Mouse (Mus musculus): ENCODE measurements around the gene Fa2h.
A peak's percentile ranks its signal among the peaks of the same experiment; 100 is the strongest.
"Not testable (repeated sequence)": the region's sequence is repeated elsewhere in the genome, so short reads cannot be mapped to it uniquely, and the experiment has no call there.

The Fa2h gene

DNA sequence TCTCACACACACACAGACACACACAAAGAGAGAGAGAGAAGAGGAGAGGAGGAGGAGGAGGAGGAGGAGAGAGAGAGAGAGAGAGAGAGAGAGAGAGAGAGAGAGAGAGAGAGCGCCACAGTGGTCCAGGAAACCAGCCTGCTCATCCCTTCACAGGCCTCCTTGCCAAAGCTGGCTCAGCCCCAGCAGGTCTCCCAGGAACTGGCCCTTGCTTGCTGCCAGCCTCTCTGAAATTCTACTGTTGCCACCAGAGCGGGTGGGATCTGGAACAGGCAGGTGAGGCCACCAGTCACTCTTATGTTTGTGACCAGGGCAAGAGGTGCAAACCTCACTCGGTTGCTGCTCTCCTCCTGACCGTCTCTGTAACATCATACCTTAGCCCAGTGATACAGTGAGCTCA lies 36.2 kb downstream of the Fa2h start:
- DNase-seq, result no peak

DNA sequence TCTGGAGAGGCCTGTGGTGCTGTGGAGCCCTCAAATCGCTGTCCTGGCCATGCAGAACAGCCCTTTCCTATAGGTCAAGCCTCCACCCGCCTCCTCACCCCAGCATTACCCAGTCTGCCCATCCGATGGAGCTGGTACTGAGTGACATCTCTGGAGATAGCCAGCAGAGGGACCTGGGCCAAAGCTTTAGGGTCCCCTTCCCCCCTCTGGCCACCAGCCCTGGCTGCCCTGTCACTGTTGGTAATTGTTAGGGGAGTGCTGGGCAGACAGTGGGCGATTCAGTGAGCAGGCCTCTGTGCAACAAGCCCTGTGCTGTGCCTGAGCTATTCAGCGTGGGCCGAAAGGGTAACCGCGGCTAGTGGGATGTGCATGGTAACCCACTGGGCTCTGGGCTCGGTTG lies 40.1 kb downstream of the Fa2h start:
- DNase-seq, result no peak

DNA sequence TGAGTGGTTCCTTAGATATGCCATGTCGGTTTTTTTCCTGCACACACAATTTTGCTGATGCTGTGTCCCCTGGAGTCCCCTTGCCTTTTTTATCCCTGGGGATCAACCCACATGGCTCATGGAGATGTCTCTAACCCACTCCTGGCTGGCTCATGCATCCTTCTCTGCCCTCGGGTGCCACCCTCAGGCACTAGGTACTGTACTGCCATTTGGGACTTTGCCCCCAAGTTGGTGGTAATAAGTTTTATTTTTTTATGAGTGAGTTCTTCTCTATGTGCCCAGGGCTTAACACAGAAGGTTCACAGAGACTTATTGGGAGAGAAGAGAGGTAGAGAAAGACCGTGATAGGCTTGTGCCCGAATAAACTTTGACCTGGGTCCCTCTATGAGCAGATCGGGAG lies 41.3 kb downstream of the Fa2h start:
- no peak for DNase-seq

DNA sequence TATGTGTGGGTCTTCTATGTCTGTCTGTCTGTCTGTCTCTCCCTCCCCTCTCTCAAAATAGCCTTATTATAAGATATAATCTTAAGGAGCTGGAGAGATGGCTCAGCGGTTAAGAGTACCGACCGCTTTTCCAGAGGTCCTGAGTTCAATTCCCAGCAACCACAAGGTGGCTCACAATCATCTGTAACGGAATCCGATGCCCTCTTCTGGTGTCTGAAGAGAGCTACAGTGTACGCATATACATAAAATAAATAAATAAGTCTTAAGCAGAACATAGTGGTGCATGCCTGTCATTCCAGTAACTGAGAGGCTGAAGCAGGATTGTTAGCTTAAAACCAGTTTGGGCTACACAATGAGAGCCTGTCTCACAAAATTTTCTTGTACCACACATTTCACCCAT lies 43.0 kb downstream of the Fa2h start:
- DNase-seq, result no peak

DNA sequence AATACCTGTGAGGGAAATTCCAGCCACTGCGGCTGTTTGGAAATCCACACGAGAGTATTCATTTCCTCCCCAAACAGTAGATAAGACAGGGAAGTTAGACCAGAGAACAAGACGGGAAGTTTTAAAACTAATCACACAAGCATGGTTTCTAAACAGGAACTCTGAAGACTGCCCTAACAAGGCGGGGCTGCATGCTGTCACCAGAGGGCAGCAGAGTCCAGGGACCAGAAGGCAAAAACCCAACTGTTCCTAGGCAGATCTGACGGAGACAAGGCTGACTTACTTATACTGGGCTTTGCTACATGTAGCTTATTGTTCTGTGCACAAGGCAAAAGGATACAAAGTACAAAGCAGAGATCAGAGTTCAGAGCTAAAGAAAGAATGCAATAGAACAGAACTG lies 50.4 kb downstream of the Fa2h start:
- peak; percentile 92 for DNase-seq

DNA sequence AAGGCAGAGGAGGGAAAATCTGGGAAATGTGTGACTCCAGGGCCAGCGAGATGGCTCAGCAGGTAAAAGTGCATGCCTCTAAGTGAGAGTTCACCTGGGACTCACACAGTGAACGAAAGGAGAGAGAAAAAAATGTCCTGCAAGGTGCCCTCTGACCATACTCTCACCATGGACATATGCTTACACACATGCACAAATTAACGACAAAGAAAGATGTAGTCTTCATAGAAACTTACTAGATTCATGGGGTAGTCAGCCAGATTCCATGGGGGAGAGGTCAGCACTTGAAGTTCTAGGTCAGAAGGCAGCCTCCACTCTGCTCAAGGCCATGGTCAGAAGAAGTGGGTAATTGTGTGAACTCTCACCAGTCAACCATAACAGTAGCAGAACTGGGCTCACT lies 53.4 kb downstream of the Fa2h start:
- no peak for DNase-seq

DNA sequence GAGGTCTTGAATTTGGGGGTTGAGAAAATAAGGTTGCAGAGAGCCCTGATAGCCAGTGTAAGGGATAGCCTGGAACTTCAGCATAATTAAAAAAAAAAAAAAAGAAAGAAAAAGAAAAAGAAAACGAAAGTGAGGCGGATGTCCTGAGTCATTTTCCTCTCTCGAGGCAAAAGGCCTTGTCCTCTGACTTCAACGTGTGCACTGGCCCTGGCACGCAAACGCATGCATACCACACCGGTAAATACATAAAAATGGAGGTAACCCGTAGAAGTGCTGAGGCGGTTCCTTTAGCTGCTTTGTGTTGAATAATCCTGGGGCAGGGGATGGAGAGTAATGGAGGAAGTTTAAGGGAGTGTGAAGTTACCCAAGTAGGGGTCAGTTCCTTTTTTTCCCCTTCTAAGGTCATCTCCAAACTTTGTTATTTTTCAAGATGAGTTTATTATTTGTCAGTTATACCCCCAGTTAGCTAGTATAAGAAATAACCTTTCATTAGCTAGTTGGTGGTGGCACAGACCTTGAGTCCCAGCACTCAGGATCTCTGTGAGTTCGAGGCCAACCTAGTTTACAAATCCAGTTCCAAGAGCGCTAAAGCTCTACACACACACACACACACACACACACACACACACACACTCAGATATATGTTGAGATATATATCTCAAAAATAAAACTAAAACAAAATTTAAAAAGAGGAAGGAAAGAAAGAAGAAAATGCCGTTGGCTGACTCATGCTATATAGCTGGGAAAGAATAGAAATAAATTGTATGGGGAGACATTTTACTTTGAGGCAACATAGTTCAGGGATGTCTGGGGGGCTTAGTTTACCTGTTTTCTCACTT lies 55.0 kb downstream of the Fa2h start:
- DNase-seq, result peak; percentile 23

DNA sequence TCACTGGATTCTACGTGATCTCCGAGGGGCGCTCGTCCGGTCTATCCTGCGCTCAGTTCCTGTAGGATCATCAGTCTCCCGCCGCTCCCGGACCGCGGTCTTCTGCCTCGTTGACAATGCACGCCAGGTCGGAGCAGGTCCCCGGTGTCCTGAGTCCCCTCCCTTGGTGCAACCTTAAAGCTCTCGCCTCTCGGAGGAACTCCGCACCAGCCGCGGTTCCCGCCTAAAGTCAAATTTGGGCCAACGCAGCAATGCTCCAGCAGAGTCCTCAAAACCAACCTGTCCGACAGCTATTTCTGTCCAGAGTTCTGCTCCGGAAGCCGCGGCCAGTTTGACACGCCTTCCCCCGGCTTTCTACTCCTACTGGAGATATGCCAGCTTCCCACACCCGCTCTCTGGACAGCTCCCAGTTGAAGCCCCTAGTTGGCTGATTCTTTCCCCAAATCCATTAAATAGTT lies 55.7 kb downstream of the Fa2h start, which contains the start of gene Mlkl:
TSS of gene Mlkl (minus strand) at position 288 of the 458 bp plus-strand sequence.
- peak; percentile 73 for DNase-seq

DNA sequence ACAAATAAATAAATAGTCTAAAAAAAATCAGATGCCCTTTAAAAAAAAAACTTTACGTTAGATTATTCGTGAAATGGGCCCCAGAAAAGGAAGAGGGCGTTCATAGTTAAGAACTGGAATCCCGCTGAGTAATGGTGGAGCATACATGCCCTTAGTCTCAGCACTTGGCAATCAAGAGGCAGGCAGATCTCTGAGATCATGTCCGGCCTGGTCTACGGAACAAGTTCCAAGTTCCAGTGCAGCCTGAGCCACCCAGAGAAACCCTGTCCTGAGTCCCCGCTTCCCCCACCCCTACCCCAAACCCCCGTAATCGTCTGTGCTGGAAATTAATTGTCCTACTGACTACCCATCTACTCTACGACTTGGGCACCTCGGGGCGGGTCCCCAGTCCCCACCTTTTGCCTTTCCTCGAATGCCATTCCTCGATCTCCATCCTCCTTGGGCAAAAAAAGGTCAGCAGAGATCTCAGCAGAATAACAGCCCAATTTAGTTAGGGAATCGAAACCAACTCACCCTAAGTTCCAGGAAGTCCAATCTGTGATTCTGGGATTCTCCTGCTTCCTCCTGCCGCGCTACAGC lies 56.2 kb downstream of the Fa2h start:
- peak; percentile 51 for DNase-seq

DNA sequence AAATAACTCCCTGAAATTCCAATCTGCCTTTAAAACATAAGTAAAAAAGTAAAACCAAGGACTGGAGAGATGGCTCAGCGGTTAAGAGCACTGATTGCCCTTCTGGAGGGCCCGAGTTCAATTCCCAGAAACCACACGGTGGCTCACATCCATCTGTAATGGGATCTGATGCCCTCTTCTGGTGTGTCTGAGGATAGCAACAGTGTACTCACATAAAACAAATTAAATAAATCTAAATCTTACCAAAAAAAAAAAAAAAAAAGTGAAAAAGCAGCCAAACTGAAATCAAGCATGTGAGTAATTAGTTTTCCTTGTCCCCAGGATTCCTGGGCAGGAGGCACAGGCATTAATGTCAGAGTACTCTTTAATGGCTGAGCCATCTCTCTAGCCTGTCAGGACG lies 56.9 kb downstream of the Fa2h start:
- no peak for DNase-seq

DNA sequence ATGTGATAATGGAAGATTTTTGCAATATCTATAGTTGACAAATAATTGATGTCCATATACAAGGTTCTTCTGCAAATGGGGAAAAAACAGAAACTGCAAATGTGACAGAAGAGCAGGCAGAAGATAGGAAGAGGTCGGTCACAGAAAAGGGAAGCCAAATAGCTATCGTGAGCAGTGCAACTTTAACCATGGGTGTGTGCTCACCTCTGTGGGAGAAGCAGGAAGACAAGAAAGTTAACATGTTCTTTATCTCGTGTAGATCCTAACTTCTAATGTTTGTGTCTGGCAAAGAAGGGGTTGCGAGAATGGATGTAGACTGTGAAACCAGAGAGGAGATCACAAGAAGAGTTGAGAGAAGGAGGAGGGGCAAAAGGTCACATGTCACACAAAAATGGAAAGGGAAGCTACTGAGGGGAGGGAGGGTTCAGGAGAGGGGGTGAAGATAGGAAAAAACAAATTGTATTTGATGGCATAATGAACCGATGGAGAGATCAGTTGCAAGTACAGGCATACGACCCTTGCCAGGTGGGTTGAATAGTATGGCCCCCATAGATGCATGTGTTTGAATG lies 68.3 kb downstream of the Fa2h start:
- DNase-seq, result no peak

DNA sequence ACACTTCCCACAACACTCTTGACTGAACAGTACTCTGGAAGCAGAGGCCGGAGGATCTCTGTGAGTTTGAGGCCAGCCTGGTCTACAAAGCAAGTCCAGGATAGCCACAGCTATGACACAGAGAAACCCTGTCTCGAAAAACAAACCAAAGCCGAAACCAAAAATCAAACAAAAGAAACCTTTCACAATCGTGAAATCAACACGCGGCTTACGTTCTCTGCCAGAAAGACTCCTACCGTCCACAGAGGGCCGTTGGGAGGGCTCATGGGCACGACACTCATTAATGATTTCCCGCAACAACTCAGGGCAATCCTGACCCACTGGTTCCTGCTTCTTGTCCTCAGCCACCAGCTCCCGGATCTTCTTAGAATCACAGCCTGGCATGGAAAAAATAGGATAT lies 78.9 kb downstream of the Fa2h start:
- DNase-seq, result no peak

DNA sequence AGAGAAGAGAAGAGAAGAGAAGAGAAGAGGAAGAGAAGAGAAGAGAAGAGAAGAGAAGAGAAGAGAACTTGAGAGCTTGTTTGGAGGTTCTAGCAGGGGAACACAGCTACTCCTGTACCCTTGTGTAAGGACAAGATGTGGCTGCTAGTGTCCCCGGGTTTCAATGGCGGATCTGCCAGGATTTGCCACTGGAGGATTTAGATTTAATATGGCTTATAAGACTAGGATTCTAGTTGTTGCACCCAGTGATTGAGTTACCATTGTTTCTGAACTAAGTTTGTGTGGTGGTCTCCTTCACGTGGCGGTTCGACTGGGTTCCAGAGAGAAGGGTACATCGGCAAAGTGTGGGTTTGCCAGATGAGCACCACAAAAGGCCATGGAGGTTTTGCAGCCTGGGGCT lies 79.7 kb downstream of the Fa2h start:
- DNase-seq, result not testable (repeated sequence)

DNA sequence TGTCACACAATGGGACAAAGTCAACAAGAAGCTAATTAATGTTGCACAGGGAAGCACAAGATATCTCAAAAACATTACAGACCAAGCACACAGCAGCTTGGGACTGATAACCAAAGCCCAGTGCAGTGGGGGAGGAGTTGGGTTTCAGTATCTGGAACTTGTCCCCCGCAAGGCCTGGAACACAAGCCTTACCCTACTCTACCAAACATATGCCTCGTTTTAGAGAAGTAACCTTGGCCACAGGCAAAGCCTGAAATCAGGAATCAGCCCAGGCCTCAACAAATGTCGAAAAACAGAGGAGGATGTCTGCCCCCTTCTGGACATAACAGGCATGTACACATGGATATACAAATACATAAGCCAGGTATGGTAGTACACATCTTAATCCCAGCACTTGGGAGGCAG lies 80.9 kb downstream of the Fa2h start:
- no peak for DNase-seq

DNA sequence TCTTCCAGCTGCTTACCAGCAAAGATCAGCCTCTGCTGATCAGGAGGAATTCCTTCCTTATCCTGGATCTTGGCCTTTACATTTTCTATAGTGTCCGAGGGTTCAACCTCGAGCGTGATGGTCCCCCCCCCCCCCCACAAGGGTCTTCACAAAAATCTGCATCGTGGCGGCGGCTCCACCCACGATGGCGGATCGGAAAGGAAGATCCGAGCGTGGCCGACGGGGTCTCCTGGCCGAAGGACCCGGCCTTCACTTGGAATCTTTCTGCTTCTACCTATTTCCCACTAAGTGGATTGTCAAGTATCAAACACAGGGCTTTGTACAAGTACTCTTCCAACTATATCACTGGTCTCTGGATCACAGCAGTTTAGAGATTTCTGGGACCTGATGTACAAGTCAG lies 83.6 kb downstream of the Fa2h start:
- not testable (repeated sequence) for DNase-seq

DNA sequence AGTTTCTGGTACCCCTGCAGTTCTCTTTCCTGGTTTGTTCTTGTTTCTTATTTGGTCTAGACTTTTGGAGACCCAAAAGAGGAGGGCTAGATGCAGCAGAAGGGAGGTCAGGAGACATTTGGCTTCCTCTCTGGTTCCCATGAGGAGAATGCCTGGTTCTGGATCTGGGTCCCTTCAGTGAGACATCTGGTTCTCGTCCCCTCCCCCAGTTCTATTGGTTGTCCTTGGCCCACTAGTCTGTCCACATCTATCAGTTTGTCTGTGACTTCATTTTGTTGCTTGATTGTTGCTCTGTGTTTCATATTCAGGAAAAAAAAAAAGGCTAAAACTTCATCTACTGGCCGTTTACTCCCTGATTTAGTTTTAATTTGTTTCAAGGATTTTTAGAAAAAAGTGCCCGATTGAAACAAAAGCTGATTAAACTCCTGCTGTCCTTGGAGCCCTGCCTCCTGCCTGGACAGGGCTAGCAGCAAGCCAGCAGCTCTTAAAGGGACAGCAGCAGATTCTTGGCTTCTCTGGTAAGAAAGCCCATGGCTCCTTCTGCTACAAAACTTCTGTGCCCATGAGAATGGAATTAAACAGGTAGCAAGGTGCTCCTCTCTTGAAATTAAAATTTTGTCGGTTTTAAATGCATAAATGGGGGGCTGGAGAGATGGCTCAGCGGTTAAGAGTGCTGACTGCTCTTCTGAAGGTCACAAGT lies 88.4 kb downstream of the Fa2h start:
- DNase-seq, result no peak

DNA sequence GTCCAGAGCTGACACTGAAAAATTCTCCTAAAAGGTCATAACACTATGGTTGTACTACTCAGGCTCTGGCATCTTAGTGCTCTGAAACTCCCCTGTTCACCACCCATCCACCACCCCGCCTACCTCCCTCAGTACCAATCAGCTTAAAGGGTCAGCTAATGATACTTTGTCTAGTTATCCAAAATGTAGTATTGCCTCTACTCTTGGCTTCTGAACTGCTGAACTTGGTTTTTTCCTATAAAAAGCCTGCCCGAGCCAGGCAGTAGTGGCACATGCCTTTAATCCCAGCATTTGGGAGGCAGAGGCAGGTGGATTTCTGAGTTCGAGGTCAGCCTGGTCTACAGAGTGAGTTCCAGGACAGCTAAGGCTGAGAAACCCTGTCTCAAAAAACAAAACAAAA lies 89.3 kb downstream of the Fa2h start:
- no peak for DNase-seq

DNA sequence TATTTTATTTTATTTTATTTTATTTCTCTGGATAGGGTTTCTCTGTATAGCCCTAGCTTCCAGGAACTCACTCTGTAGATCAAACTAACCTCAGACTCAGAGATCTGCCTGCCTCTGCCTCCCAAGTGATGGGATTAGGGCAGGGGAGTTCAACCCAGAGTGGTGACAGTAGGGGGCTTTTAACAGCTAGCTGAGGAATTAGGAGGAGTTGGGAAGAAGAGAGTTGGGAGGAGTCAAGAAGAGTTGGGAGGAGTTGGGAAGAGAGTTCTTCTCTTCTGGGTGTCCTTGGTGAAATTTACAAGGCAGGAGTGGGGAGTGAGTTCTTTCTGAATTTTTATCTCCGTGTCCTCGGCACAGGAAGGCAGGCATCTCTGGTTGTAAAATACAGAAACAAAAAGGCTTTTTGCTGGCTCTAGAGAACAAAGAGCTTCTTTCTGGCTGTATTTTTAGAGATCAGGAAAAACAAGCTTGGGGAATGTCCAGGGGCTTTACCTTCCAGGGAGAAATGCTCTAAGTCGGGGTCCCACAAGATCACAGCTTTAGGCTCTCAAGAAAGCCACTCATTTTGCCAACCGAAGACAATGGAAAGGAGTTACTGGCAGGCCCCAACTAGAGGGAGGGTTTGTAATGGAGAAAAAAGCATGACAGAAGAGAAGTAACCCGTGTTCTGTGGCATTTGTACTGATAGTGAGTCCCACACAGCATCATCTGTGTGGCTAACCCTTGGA lies 90.4 kb downstream of the Fa2h start:
- DNase-seq, result not testable (repeated sequence)

DNA sequence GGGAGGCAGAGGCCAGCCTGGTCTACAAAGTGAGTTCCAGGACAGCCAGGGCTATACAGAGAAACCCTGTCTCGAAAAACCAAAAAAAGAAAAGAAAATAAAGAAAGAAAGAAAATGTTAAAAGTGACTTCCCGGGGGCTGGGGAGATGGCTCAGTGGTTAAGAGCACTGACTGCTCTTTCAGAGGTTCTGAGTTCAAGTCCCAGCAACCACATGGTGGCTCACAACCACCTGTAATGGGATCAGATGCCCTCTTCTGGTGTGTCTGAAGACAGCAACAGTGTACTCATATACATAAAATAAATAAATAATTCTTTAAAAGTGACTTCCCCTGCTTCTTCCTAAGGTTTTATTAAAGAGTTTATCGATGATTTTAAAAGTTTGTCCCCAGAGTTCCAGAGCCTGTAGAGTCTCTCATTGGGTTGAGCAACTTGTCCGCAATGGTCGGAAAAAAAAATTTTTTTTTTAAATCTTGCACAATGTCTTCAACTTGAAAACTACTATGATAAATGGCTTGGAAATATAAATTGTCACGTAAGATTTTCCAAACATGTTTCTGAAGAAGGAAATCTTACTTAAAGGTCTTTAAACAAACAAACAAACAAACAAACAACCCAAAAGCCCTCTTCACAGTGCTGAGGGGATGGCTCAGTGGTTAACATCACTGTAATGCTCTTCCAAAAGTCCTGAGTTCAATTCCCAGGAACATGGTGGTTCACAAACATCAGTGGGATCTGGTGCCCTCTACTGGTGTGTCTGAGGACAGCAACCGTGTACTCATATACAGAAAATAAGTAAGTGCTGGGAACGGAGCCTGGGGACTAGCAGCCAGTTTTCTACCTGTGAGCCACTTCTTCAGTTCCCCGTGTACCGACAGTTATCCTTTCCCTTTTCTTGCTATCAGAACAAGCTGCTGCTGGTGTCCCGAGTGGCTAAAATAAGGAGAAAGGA lies 92.8 kb downstream of the Fa2h start:
- peak; percentile 19 for DNase-seq

DNA sequence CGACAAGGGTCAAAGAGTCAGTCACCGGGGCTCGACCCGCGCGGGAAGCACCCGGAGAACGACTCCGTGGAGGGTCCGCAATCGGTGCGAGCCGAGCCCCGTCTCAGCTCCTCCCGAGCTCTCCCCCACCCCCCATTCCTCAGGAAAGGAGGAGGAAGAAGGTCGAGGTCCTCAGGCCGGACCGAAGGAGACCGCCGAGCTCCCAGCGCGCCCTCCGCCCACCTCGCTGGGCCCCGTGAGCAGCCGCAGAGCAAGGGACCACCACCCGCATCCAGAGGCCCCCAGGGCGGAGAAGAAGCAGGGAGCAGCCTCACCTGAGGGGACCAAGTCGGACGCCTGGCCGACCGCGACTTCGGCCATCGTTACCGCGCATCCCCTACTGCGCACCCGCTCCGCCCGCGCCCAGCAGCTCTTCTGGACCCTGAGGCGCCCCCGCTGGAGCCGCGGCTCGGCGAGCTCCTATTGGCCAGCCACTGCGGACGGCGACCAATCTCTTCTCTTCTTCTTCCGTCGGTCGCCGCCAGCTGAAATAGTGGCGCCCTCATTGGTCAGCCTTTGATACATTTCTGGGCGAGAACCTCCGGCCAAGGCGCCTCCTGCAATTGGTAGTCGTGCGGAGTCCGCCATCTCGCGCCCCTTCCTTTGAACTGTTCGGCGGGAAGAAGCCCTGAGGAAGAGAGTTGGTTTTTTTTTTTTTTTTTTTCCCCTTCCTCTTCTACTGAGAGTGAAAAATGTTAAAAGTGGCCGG lies 93.6 kb downstream of the Fa2h start, which contains the start of gene Rfwd3:
TSS of gene Rfwd3 (minus strand) at position 402 of the 748 bp plus-strand sequence.
- DNase-seq, result peak; percentile 99

DNA sequence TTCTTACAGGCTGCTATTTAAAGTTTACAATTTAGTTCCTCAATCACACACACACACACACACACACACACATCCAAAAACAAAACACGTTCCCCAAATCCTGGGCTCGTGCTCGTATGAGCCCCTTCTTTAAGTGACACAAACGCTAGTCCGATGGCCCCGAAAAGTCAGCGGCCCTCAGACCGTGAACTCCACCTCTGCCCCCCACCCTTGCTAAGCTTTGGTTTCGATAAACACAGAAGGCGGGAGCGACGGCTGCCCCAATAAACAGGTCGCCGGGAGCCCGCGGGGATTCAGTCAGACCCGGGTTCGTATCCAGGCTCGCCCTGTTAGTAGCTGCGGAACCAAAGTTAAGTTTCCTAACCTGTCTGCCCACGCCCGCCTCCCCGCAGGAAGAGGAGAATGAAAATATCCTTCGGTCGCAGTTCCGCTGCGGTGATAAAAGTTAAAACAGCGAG lies 94.2 kb downstream of the Fa2h start:
- peak; percentile 72 for DNase-seq
